Mouse (Mus musculus) intestine, embryonic 16.5 days (tissue): ENCODE results near the gene Cmtm1. TPM values are rescaled to one million over a fixed set of nuclear protein-coding genes. Genes with fewer than 3 reads are reported as not detected.
"Not testable (repeated sequence)": the region's sequence is repeated elsewhere in the genome, so short reads cannot be mapped to it uniquely, and the experiment has no call there.

Source experiments
- ATAC-seq: fragments of 200-750 bp; cut with Nextera tagmentation; 2 replicates; pipeline ENCODE4 v1.8.0; 2017; ENCODE audit warnings: moderate TSS enrichment, moderate library complexity
- H3K27ac ChIP-seq: fragments of 300-500 bp; sonication (generic); 2 replicates; pipeline ENCODE4 v1.5.1; 2014; ENCODE audit warnings: mild to moderate bottlenecking, low read length
- H3K27me3 ChIP-seq: fragments of 300-500 bp; sonication (generic); replicated peaks from 2 replicates; pipeline ENCODE4 v1.6.1; 2014; ENCODE audit warnings: low read length, control low read depth, mixed read lengths; ENCODE audit not compliant: control insufficient read depth, insufficient read depth
- H3K36me3 ChIP-seq: fragments of 300-500 bp; sonication (generic); 2 replicates; pipeline ENCODE4 v1.6.1; 2014; ENCODE audit warnings: low read length, control low read depth; ENCODE audit not compliant: control insufficient read depth, insufficient read depth
- H3K4me1 ChIP-seq: fragments of 300-500 bp; sonication (generic); 2 replicates; pipeline ENCODE4 v1.6.1; 2014; ENCODE audit warnings: low read length, control low read depth, mixed read lengths; ENCODE audit not compliant: control insufficient read depth, insufficient read depth
- H3K4me2 ChIP-seq: fragments of 300-500 bp; sonication (generic); 2 replicates; pipeline ENCODE4 v1.6.1; 2014; ENCODE audit warnings: low read depth, low read length, control low read depth
- H3K4me3 ChIP-seq: fragments of 300-500 bp; sonication (generic); 2 replicates; pipeline ENCODE4 v1.5.1; 2014; ENCODE audit warnings: mild to moderate bottlenecking, low read length
- H3K9ac ChIP-seq: fragments of 300-500 bp; sonication (generic); 2 replicates; pipeline ENCODE4 v1.6.1; 2014; ENCODE audit warnings: low read depth, low read length
- H3K9me3 ChIP-seq: fragments of 300-500 bp; sonication (generic); 2 replicates; pipeline ENCODE4 v1.6.1; 2016; ENCODE audit warnings: low read length, control low read depth; ENCODE audit not compliant: control insufficient read depth
- WGBS: fragments of 180-500 bp; shearing (Covaris S2); extraction: QIAGEN DNeasy Blood & Tissue Kit; methylation state at CpG from one replicate; pipeline ENCODE4 v1.1.7; 2014; 5-methylcytosine and 5-hydroxymethylcytosine counted together
- polyA plus RNA-seq: library from polyadenylated mRNA; unstranded; fragments of >200 nt; fragmentation: Nextera tagmentation; extraction: Ambion mirVana; gene quantifications from 2 replicates; pipeline ENCODE4 v1.2.1, GENCODE M21; 2015

Gene Cmtm1
- polyA plus RNA-seq, 1 experiment from 2014 or later: not detected

GRCm38 (mm10) chr8:104333786-104334185 is 23.8 kb upstream of the Cmtm1 start:
- Histone ChIP-seq H3K36me3 (no peaks in the 10 kb centered on the region), H3K4me1 (no peaks in the 10 kb centered on the region), H3K27me3 (no peaks in the 10 kb centered on the region), H3K27ac (no peak overlapping the region), H3K4me3 (no peak overlapping the region), H3K4me2 (no peak overlapping the region), H3K9ac (no peak overlapping the region), H3K9me3 (no peaks in the 10 kb centered on the region)
- WGBS: 56% methylated on average over 5 of the region's 5 CpGs
- no peak for ATAC-seq

GRCm38 (mm10) chr8:104332665-104333631 is 23.0 kb upstream of the Cmtm1 start:
- H3K4me3 ChIP-seq: no peak overlapping the region
- H3K9ac ChIP-seq: no peak overlapping the region
- no peak for ATAC-seq
- WGBS: 76% methylated on average over 5 of the region's 5 CpGs
- no peaks in the 10 kb centered on the region for H3K4me1 ChIP-seq
- H3K27me3 ChIP-seq: no peaks in the 10 kb centered on the region
- no peak overlapping the region for H3K27ac ChIP-seq
- no peak overlapping the region for H3K4me2 ChIP-seq
- H3K36me3 ChIP-seq: no peaks in the 10 kb centered on the region
- no peaks in the 10 kb centered on the region for H3K9me3 ChIP-seq

- not testable (repeated sequence) for H3K36me3 ChIP-seq, H3K9ac ChIP-seq, H3K4me1 ChIP-seq, H3K27me3 ChIP-seq, H3K4me2 ChIP-seq, H3K27ac ChIP-seq, H3K4me3 ChIP-seq, H3K9me3 ChIP-seq, ATAC-seq
- 90% methylated on average over 12 of the region's 12 CpGs for WGBS
These were observed 12.0 kb upstream of the Cmtm1 start, which contains the start of gene Cmtm2b for GRCm38 (mm10) chr8:104321930-104322329. Cmtm2b (plus strand) TSS chr8:104322230.

- not testable (repeated sequence) for H3K4me2 ChIP-seq, H3K4me1 ChIP-seq, H3K36me3 ChIP-seq, H3K27ac ChIP-seq, ATAC-seq, H3K9me3 ChIP-seq, H3K4me3 ChIP-seq, H3K27me3 ChIP-seq, H3K9ac ChIP-seq
- 80% methylated on average over 9 of the region's 11 CpGs for WGBS
These were observed 11.3 kb upstream of the Cmtm1 start, which contains the start of gene Gm11020 for GRCm38 (mm10) chr8:104321267-104321666. Gm11020 (plus strand) TSS chr8:104321567.

GRCm38 (mm10) chr8:104313311-104313710 is 3.4 kb upstream of the Cmtm1 start:
- ATAC-seq: no peak
- H3K4me1 ChIP-seq: no peaks in the 10 kb centered on the region
- H3K4me3 ChIP-seq: no peak overlapping the region
- no peaks in the 10 kb centered on the region for H3K27me3 ChIP-seq
- no peak overlapping the region for H3K9ac ChIP-seq
- WGBS: 54% methylated on average over 4 of the region's 4 CpGs
- no peak overlapping the region for H3K27ac ChIP-seq
- no peaks in the 10 kb centered on the region for H3K9me3 ChIP-seq
- no peak overlapping the region for H3K4me2 ChIP-seq
- no peaks in the 10 kb centered on the region for H3K36me3 ChIP-seq

- H3K9ac ChIP-seq, H3K4me1 ChIP-seq, H3K36me3 ChIP-seq, H3K9me3 ChIP-seq, H3K27me3 ChIP-seq, H3K27ac ChIP-seq, H3K4me2 ChIP-seq, H3K4me3 ChIP-seq, ATAC-seq: not testable (repeated sequence)
- 87% methylated on average over 3 of the region's 3 CpGs for whole genome bisulfite sequencing
These were observed 2.1 kb upstream of the Cmtm1 start for GRCm38 (mm10) chr8:104312023-104312422.

- 43% methylated on average over 6 of the region's 6 CpGs for WGBS
These were observed 1.6 kb downstream of the Cmtm1 start for GRCm38 (mm10) chr8:104308341-104308740.

GRCm38 (mm10) chr8:104304962-104305361 is 5.0 kb downstream of the Cmtm1 start:
- no peak for ATAC-seq
- H3K4me3 ChIP-seq: no peak overlapping the region
- H3K27ac ChIP-seq: no peak overlapping the region
- H3K9ac ChIP-seq: no peak overlapping the region
- no peaks in the 10 kb centered on the region for H3K4me1 ChIP-seq
- no peaks in the 10 kb centered on the region for H3K36me3 ChIP-seq
- H3K27me3 ChIP-seq: no peaks in the 10 kb centered on the region
- H3K9me3 ChIP-seq: no peaks in the 10 kb centered on the region
- 86% methylated on average over 11 of the region's 11 CpGs for WGBS
- H3K4me2 ChIP-seq: no peak overlapping the region

More at GRCm38 (mm10) chr8:104308341-104308740, 1.6 kb downstream of the Cmtm1 start:
- H3K27me3 ChIP-seq, H3K27ac ChIP-seq, H3K4me2 ChIP-seq, H3K9ac ChIP-seq, H3K36me3 ChIP-seq, H3K9me3 ChIP-seq, H3K4me1 ChIP-seq, H3K4me3 ChIP-seq: not testable (repeated sequence)
- peak; percentile 68; the same call in 1 of the 2 replicates for ATAC-seq

- not testable (repeated sequence) for H3K27me3 ChIP-seq, H3K36me3 ChIP-seq, H3K4me1 ChIP-seq, H3K4me2 ChIP-seq, H3K27ac ChIP-seq, H3K9me3 ChIP-seq, ATAC-seq, H3K4me3 ChIP-seq, H3K9ac ChIP-seq
- WGBS: 80% methylated on average over 4 of the region's 4 CpGs
These were observed 7.4 kb downstream of the Cmtm1 start for GRCm38 (mm10) chr8:104302536-104302935.
